Mouse (Mus musculus): ENCODE measurements around the gene Nr3c2. TPM values are rescaled to one million over a fixed set of nuclear protein-coding genes. Genes with fewer than 3 reads are reported as not detected.

Gene Nr3c2
- polyA plus RNA-seq (2014; fragmentation: Illumina TruSeq; extraction: RNeasy Lipid Tissue Mini Kit (QIAGEN cat#74804); ENCODE audit: low replicate concordance), result 31.0 TPM

DNA sequence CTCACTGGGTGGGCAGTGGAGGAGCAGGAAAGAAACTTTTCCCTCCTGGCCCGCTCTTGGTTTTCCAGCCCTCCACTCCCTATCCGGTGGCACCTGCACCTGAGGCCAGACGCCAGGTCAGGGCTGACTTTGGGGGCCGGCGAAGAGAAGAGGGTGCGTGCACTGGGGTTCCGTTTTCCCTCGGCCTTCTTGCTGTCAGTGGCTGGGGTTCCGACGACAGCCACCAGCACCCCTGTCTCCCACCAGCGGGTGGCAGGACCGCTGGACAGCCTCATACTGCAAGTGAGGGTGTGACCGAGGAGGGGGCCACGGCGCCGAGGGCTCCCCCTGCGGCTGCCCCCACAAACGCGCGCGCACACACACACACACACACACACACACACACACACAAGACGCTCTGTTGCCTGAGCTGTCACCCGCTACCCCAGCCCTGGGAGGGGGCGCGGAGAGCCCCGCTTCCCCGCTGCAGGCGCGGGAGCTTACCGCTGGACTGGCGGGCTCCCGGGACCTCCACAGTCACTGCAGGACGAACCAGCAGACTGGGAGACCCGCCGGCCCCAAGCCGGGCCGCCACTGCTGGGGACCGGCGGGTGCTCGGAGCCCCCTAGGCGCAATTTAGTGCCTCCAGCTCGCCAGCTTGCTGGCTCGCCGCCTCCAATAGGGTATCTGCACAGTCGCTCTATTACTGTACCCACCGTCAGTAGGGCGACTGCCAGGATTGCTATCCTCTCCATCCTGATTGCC is at the start of gene Nr3c2:
TSS of gene Nr3c2 (plus strand) at position 32 of the 744 bp plus-strand sequence.

